Mouse (Mus musculus) layer of hippocampus, adult 9-11 months (tissue): ENCODE data around the gene Ifnz.
"Not testable (repeated sequence)": the region's sequence is repeated elsewhere in the genome, so short reads cannot be mapped to it uniquely, and the experiment has no call there.

Experiments used
- DNase-seq: peaks from one replicate; pipeline ENCODE4 v3.0.0; 2022

The Ifnz gene

DNA sequence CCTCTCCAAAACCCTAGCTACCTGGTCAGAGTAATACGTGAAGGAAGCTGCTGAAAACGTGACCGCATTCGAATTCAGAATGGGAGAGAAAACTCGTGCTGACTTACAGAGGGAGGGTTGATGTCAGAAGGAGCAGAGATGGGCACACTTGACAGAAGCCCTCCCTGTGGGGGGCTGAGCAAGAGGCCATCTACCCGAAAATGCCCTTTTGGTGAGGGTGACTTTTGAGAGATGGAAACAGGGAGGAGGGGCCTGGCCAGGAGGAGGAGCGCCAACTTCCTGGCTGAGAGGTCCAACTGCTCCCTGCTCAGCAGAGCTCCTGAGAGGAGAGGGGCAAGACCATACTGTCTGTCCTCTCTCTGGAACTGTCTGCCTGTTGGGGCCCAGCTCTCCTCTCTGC, at the start of gene Ifnz:
Ifnz (plus strand) TSS at position 301 of the 400 bp plus-strand sequence.
- DNase-seq = not testable (repeated sequence)

GRCm38 (mm10) chr4:88738480-88738879, 43.5 kb upstream of the Ifnz start:
- DNase-seq = peak; percentile 14

GRCm38 (mm10) chr4:88739036-88739435, 42.9 kb upstream of the Ifnz start:
- DNase-seq = no peak

DNA sequence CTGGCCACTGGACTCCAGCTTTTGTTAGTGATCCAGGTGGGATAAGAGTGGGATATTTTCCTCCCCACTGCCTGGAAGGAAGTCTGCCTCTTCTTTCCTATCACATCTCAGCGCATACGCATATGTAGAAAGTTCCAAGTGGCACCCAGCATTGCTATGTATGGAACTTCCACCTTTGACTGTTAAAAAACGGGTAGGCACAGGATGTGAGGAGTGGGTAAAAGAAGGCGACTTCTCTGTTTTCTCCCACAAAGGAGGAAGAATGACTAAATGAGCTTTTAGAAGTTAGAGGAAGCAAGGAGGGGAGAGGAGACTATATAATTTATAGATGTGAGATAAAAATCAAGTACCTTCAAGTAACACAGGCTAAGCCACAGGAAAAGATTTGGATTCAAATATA, 40.5 kb upstream of the Ifnz start:
- no peak for DNase-seq

DNA sequence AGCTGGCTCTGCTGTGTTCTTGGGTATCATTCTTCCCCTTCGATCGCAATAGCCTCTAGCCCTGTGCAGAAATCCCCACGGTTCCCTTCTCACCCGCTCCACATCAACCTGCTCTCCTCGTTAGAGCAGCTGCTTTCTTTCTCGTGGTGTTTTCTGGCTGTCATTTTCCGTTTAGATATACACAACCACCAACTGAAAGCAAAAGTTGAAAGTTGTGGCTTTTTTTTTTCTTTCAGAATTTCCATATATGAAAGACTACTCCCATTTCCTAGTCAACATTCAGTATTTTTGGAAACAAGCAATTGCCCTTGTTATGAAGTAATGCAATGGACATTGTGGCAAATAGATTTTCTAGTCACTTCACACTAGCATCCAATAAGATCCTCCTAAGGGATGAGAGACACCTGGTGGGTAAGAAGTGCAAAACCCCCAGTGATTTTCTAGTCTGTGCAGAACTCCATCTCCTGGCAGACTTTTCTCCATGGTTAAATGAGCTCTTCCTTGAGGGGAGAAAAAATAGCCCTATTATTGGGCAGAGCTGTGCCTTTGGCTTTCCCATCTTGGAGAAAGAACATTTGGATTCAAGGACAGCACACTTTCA, 39.1 kb upstream of the Ifnz start:
- no peak for DNase-seq

- DNase-seq = no peak
These were observed 37.7 kb upstream of the Ifnz start for GRCm38 (mm10) chr4:88744207-88744606.

GRCm38 (mm10) chr4:88749926-88750325, 32.0 kb upstream of the Ifnz start:
- DNase-seq = no peak

DNA sequence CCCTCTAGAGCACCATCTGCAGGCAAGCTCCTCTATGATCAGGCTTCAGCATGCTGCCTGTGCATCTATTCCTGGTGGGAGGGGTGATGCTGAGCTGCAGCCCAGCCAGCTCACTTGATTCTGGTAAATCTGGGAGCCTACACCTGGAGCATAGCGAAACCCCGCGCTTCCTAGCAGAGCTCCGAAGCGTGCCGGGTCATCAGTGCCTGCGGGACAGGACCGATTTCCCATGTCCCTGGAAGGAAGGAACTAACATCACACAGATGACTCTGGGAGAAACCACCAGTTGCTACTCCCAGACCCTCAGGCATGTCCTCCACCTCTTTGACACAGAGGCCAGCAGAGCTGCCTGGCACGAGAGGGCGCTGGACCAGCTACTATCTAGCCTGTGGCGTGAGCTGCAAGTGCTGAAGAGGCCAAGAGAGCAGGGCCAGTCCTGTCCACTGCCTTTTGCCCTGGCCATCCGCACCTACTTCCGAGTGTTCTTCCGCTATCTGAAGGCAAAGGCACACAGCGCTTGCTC, 27.1 kb upstream of the Ifnz start, which contains the start of gene Gm13271:
Gm13271 (plus strand) TSS at position 51 of the 523 bp plus-strand sequence.
- DNase-seq = peak; percentile 78

DNA sequence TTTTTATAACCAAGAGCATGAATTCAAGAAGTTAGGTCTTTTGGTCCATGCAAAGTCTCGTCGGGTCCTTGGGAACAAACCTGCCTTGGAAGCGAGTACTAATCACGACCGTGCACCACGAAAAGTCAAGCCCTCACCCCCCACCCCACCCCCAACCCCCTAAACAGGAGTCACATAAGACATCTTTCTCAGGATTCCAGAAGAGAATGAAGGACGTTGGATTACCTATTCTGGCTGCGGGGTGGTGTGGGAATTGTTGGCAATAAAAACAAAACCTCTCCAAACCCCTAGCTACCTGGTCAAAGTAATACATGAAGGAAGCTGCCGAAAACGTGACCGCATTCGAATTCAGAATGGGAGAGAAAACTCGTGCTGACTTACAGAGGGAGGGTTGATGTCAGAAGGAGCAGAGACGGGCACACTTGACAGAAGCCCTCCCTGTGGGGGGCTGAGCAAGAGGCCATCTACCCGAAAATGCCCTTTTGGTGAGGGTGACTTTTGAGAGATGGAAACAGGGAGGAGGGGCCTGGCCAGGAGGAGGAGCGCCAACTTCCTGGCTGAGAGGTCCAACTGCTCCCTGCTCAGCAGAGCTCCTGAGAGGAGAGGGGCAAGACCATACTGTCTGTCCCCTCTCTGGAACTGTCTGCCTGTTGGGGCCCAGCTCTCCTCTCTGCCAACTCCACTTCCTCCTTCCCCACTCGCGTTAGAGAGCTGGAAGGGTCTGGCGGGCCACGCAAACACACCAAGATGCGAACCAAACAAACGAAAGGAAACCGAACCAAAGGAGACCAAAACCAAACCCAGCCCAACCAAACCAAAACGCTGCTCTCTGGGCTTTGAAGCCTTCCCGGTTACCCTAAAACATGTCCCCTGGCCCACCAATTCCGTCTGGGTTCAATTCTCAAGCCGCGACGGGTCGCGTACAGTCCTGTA, 25.1 kb upstream of the Ifnz start:
- not testable (repeated sequence) for DNase-seq

DNA sequence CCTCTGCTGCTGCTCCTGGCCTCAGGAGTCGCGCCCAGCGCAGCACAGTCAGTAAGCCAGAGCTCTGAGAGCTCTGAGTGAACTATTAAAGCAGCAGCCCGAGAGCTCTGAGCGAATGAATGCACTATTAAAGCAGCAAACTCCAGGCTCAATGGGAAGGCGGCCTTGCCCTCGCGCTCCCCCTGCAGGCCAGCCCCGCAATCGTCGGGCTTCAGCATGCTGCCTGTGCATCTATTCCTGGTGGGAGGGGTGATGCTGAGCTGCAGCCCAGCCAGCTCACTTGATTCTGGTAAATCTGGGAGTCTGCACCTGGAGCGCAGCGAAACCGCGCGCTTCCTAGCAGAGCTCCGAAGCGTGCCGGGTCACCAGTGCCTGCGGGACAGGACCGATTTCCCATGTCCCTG, 24.3 kb upstream of the Ifnz start:
- peak; percentile 93 for DNase-seq

DNA sequence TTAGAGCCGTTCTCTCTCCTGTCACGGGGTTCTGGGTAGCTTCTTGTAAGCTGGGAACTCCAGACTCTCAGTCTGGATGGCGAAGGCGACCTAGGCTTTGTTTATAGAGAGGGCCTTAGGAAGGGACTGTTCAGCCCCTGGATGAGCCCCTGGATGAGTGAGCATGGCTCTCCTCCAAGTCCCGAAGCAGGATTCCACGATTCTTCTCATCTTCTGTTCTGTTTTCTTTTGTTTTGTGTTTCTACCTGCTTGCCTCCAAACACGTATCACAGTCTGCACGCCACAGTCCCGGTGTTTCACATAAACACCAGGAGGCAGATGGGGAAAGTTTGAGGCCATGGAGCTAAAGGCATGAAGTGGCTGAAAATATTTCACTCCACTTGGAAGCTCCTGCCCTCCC, 23.2 kb upstream of the Ifnz start:
- DNase-seq = peak; percentile 19

DNA sequence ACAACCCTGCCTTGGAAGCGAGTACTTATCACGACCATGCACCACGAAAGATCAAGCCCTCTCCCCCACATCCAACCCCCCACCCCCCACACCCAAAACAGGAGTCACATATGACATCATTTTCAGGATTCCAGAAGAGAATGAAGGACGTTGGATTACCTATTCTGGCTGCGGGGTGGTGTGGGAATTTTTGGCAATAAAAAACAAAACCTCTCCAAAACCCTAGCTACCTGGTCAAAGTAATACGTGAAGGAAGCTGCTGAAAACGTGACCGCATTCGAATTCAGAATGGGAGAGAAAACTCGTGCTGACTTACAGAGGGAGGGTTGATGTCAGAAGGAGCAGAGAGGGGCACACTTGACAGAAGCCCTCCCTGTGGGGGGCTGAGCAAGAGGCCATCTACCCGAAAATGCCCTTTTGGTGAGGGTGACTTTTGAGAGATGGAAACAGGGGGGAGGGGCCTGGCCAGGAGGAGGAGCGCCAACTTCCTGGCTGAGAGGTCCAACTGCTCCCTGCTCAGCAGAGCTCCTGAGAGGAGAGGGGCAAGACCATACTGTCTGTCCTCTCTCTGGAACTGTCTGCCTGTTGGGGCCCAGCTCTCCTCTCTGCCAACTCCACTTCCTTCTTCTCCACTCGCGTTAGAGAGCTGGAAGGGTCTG, 22.2 kb upstream of the Ifnz start, which contains the start of gene Gm13283:
Gm13283 (plus strand) TSS at position 510 of the 659 bp plus-strand sequence.
- peak; percentile 29 for DNase-seq

DNA sequence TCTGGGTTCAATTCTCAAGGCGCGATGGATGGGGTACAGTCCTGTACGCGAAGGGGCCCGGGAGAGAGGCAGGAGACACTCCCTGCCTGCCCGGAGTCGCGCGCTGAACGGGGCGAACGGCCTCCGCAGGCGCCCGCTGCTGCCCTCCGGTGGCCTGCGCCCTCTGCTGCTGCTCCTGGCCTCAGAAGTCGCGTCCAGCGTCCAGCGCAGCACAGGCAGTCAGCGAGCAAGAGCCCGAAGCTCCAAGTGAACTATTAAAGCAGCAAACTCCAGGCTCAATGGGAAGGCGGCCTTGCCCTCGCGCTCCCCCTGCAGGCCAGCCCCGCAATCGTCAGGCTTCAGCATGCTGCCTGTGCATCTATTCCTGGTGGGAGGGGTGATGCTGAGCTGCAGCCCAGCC, 21.5 kb upstream of the Ifnz start:
- peak; percentile 69 for DNase-seq

DNA sequence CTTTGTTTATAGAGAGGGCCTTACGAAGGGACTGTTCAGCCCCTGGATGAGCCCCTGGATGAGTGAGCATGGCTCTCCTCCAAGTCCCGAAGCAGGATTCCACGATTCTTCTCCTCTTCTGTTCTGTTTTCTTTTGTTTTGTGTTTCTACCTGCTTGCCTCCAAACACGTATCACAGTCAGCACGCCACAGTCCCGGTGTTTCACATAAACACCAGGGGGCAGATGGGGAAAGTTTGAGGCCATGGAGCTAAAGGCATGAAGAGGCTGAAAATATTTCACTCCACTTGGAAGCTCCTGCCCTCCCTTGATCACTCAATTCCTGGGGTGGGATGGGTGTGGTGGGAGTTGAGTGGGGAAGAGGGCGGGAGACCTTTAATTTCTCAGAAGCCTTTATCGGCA, 20.2 kb upstream of the Ifnz start:
- peak; percentile 79 for DNase-seq

DNA sequence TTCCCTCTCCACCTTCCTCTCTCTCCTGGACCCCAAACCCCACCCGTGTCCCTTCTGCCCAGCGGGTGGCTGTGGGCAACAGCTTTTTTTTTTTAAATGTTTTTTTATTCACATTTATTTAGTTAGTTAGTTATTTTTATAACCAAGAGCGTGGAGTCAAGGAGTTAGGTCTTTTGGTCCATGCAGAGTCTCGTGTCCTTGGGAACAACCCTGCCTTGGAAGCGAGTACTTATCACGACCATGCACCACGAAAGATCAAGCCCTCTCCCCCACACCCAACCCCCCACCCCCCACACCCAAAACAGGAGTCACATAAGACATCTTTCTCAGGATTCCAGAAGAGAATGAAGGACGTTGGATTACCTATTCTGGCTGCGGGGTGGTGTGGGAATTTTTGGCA, 19.6 kb upstream of the Ifnz start:
- DNase-seq = peak; percentile 14

DNA sequence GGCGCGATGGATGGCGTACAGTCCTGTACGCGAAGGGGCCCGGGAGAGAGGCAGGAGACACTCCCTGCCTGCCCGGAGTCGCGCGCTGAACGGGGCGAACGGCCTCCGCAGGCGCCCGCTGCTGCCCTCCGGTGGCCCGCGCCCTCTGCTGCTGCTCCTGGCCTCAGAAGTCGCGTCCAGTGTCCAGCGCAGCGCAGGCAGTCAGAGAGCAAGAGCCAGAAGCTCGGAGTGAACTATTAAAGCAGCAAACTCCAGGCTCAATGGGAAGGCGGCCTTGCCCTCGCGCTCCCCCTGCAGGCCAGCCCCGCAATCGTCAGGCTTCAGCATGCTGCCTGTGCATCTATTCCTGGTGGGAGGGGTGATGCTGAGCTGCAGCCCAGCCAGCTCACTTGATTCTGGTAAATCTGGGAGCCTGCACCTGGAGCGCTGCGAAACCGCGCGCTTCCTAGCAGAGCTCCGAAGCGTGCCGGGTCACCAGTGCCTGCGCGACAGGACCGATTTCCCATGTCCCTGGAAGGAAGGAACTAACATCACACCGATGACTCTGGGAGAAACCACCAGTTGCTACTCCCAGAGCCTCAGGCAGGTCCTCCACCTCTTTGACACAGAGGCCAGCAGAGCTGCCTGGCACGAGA, 18.4 kb upstream of the Ifnz start:
- peak; percentile 51 for DNase-seq

- not testable (repeated sequence) for DNase-seq
These were observed 8.4 kb upstream of the Ifnz start, which contains the start of gene Gm13290 for GRCm38 (mm10) chr4:88773534-88773933. Gm13290 (plus strand) TSS chr4:88773834.

GRCm38 (mm10) chr4:88776622-88777021, 5.3 kb upstream of the Ifnz start, which contains the start of gene Gm13289:
Gm13289 (plus strand) TSS chr4:88776922.
- DNase-seq = not testable (repeated sequence)

DNA sequence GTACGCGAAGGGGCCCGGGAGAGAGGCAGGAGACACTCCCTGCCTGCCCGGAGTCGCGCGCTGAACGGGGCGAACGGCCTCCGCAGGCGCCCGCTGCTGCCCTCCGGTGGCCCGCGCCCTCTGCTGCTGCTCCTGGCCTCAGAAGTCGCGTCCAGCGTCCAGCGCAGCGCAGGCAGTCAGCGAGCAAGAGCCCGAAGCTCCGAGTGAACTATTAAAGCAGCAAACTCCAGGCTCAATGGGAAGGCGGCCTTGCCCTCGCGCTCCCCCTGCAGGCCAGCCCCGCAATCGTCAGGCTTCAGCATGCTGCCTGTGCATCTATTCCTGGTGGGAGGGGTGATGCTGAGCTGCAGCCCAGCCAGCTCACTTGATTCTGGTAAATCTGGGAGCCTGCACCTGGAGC, 2.4 kb upstream of the Ifnz start, which contains the start of gene Gm13272:
Gm13272 (plus strand) TSS at position 301 of the 400 bp plus-strand sequence.
- DNase-seq = not testable (repeated sequence)

DNA sequence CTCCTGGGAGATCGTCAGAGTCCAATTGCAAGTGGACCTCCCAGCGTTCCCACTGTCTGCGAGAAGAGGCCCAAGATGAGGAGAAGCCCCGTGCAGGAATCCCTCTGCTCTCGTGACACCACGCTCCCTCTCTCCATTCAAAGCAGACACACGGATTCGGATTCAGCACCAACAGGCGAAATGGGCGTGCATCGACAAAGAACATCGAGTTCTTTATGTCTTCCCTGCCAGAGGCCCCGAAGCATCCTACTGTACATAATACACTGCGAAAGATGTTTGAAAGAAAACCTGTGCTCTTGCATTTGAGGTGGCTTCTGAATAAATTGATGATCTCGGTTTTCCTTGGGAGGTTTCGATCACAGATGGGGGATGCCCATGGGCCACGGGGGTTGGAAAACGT, 1.6 kb upstream of the Ifnz start:
- DNase-seq = not testable (repeated sequence)

GRCm38 (mm10) chr4:88782335-88782734, 404 bp downstream of the Ifnz start:
- DNase-seq = not testable (repeated sequence)

GRCm38 (mm10) chr4:88785409-88785808, 3.5 kb downstream of the Ifnz start, which contains the start of gene Gm13276:
Gm13276 (plus strand) TSS chr4:88785709.
- DNase-seq = not testable (repeated sequence)
